Mouse (Mus musculus): ENCODE data around the gene Rbm33.

- TF ChIP-seq CTCF (IDR thresholded peaks at IDR 0.05; ENCODE audit: extremely low read depth, insufficient read depth, insufficient read length, insufficient replicate concordance) = no peak
- TF ChIP-seq POLR2A (IDR thresholded peaks at IDR 0.05; ENCODE audit: low read depth, low read length) = no peak
These were observed 24.6 kb upstream of the Rbm33 start for GRCm38 (mm10) chr5:28292281-28292680.

Data from spleen, adult 2 months (tissue).